Mouse (Mus musculus) cerebellum, postnatal 10 days (tissue): ENCODE results near the gene Hsd17b3.
"Not testable (repeated sequence)": the region's sequence is repeated elsewhere in the genome, so short reads cannot be mapped to it uniquely, and the experiment has no call there.

Experiments
- DNase-seq, 2 experiments: peaks; one replicate each; pipeline ENCODE4 v3.0.0; 2021; ENCODE audit warnings: mixed read lengths in 2 of 2

Hsd17b3 gene

DNA sequence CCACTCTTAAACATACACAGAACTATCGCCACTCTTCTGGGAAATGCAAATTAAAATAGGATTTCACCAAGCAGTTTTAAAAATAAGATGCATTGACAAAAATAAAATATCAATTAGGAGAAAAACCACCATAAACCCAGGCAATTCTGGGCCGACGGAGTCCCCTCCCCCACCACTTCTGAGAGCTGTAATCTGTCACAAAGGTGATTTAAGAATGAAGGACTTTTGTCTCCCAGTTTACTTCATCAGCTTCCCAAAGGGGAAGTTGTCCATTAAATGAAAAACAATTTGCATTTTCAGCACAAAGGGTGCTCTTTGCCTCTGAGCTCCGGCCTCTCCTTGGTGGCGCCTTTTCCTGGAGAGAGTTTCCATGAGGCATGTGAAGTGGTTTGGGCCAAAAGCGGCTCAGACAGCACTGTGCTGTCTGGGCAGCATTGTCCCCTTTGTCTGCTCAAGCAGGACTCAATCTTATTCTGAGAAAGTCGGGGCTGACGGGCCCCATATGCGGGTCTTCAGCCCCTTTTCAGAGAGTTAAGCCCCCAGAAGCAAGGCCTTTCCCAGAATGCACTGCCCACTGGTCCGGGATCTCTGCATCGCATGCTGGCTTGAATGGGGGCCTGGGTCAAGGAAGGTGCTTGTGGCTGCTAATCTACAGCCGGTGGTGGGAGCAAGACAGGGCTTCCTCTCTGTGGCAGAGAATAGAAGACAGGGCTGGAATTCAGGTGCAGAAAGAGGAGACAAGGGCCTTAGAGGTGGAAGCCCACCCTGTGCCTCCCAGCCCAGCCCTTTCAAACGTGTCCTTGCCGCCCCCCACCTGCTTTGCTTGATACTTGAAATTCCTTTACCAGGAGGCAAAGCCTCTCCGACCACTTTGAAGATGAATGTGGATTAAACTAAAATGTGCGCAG, 7.8 kb downstream of the Hsd17b3 start:
- no peak for DNase-seq

- DNase-seq, result no peak
Observed at GRCm38 (mm10) chr13:64077591-64077990, 11.4 kb downstream of the Hsd17b3 start.

GRCm38 (mm10) chr13:64076074-64076473, 13.0 kb downstream of the Hsd17b3 start:
- no peak for DNase-seq

- DNase-seq, result no peak
Observed at GRCm38 (mm10) chr13:64066653-64067052, 22.4 kb downstream of the Hsd17b3 start.

DNA sequence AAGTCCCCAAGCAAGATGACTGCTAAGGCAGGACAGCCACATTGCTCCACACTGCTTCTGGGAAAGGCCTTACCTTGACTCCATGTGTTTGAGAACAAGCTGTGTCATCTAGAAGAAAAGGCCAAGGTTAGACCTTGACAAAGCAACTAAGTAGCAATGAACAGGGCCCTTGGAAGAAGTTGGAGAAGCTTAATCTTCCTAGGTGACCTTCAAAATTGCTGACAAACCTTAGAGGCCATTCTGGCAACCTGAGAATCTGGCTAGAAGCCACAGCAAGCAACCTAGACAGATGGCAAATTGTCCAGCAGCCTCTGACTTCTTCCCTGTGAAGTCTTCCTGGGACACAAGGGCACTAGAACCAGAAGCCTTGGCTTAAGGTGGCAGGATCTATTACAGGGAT, 24.8 kb downstream of the Hsd17b3 start:
- DNase-seq, result peak; percentile 11 to 12

DNA sequence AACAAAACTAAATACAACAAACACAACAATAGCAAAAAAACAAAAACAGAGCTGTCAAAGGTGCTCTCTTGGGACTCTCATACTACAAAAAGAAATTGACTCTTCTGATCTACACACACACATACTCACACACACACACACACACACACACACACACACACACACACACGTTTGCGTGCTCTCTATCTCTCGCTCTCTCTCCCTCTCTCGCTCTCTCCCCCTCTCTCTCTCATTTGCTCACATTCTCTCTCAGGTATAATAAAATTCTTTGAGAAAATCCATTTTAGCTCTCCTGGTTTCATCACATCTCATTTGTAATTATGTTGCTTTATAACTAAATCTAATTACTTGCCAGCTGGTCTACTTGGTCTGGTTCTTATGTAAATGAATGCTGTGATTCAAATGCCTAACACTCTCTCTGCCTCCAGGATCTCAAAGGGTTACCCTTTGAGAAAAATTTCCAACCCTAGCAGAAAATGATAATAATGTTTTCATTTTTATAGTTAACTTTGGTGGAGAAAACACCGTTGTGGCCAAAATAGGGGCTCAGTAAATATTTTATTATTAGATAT, 28.0 kb downstream of the Hsd17b3 start:
- DNase-seq, result no peak

- no peak for DNase-seq
Observed at GRCm38 (mm10) chr13:64053959-64054358, 35.1 kb downstream of the Hsd17b3 start.

DNA sequence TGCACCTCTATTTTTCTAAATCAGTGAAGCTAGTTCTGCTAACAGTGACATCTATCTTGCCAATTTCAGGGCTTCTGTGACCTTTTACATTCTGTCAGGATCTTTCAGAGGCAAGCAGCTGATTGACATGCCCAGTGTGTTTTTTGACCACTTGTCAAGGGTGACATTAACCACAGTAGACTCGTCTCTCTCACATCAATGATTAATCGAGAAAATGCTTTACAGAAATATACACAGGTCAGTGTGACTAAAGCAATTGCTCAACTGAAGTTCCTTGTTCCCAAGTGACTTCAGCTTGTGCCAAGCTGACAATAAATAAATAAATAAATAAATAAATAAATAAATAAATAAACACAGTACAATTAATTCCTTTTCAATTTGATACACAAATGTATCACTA, 36.7 kb downstream of the Hsd17b3 start:
- DNase-seq, result not testable (repeated sequence)

DNA sequence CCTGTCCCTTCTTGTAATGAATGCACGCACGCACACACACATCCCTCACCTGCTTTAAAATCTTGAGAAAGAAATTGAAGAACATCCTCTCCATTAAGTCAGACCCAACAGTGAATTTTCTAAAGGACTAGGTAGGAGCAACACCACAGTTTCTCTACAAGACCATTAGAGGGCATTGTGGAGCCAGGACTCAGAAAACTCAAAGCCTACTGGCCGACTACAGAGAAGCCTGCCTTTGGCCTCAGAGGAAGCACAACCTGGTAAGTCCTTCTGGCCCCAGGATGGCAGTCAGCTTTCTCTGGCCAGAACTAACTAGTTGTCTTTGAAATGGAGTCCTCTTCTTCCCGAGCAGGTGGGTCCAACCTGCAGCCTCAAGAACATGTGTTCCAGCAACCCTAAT, 38.1 kb downstream of the Hsd17b3 start:
- DNase-seq, result peak; percentile 17 to 22

DNA sequence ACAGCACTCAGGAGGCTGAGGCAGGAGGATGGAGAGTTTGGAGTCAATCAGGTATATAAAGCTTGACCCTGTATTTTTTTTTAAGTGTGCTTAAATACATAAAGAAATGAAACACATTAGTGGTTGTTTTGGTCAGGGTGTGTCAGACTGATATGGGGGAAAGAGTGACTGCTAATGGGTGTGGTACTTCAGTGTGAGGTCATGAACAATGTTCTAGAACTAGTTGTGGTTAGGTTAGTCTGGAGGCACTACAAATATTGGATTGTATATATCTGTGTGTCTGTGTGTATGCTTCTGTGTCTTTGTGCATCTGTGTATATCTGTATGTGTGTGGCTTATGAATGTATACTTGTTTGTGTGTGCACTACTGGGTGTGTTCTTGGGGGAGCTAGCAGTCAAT, 39.5 kb downstream of the Hsd17b3 start:
- DNase-seq, result no peak

GRCm38 (mm10) chr13:64048467-64048866, 40.6 kb downstream of the Hsd17b3 start:
- DNase-seq, result no peak

DNA sequence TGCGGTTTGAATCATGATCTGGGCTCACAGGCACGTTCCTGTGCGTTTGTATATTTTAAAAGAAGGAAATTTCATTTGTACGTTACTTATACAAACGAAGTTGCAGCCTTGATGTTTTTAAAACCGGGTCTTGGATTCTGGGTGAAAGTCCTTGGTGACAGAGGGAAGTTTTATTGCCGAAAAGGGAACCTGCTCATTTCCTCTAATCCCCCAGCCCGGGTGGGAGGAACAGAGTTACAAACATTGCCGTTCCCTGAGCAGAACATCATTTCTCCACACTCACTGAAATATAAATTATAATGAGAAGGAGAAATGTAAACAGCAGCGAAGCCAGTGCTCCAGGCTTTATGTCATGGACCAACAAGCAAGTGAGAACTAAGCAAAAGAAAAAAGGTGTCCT, 49.1 kb downstream of the Hsd17b3 start:
- DNase-seq, result no peak

- DNase-seq, result peak; percentile 40 to 44
Observed at GRCm38 (mm10) chr13:64038114-64038513, 50.9 kb downstream of the Hsd17b3 start.

GRCm38 (mm10) chr13:64036079-64037011, 52.7 kb downstream of the Hsd17b3 start:
- peak; percentile 87 to 91 for DNase-seq

DNA sequence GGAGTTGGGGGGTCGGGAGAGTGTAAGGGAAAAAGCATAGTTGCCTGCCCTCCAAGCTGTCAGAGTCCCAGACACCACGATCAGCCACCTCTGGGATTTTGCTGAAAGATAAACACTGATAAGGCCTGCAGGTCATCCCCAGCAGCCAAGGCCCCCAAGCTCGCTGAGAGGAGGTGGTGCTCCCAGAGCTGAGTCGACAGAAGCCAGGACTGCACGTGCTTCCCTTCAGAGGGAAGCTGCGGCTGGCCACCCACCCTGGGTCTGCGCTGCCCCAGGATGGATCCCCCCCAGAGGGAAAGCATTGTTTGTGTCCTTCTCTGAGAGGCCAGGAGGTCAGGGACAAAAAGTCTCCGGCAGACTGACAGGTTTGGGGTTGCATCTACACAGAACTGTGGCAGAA, 54.0 kb downstream of the Hsd17b3 start:
- DNase-seq, result no peak

DNA sequence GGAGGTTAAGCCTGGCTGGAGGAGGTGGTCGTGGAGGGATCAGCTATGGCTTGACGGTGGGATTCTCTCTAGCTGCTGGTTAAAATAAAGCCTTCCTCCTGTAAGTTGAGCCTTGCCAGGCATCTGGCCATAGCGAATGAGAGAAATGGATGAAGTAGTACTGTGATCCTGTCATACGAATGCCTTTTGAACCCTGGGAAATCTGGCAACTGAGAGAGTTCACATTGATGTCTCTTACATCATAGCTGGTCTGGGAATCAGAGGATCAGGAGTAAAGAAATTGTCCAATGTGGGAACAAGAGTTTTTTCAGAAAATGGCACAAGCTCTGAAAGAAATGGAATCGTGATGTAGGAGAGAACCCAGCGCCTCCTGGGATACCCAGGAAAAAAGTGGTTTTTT, 55.1 kb downstream of the Hsd17b3 start:
- DNase-seq, result no peak

- no peak for DNase-seq
Observed at GRCm38 (mm10) chr13:64033181-64033580, 55.8 kb downstream of the Hsd17b3 start.

GRCm38 (mm10) chr13:64031254-64031653, 57.8 kb downstream of the Hsd17b3 start:
- DNase-seq, result no peak

DNA sequence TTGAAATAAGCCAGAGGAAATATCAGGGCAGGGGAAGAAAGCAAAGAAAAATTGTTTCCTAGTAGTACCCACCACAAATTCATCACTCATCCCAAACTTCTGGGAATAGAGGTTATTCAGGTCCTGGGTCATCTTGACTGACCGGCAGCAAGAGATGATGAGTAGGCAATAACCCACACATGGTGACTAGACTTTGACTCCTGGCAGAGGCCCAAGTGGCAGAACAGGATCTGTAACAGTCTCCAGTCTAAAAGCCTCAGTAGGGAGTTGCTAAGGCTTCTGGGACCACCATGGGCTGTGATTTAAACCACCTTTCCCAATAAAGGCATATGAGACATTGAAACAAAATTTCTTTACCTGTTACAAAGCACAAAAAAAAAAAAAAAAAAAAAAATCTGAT, 58.2 kb downstream of the Hsd17b3 start:
- peak; percentile 39 to 40 for DNase-seq

- DNase-seq, result no peak
Observed at GRCm38 (mm10) chr13:64024803-64025202, 64.2 kb downstream of the Hsd17b3 start.

- DNase-seq, result no peak
Observed at GRCm38 (mm10) chr13:64022786-64023468, 66.1 kb downstream of the Hsd17b3 start.

- peak; percentile 89 to 94 for DNase-seq
Observed at GRCm38 (mm10) chr13:64020902-64021311, 68.1 kb downstream of the Hsd17b3 start.
